Mouse (Mus musculus) CH12.LX (cell line): Measurements from ENCODE around the gene Olfr487. TPM values are rescaled to one million over a fixed set of nuclear protein-coding genes. Genes with fewer than 3 reads are reported as not detected.
"Not testable (repeated sequence)": the region's sequence is repeated elsewhere in the genome, so short reads cannot be mapped to it uniquely, and the experiment has no call there.

Source experiments
- DNase-seq: peaks from one replicate; pipeline ENCODE4 v3.0.0-alpha.2; 2013; ENCODE audit errors: extremely low read depth
- H3K27ac ChIP-seq: 2 replicates; pipeline ENCODE4 v1.5.1; 2012; ENCODE audit warnings: low read depth, mild to moderate bottlenecking, control low read depth, moderate library complexity; ENCODE audit not compliant: insufficient read depth
- H3K27me3 ChIP-seq: replicated peaks from 2 replicates; pipeline ENCODE3; 2012; ENCODE audit warnings: inconsistent platforms
- H3K36me3 ChIP-seq, 2 experiments: replicated peaks in 1 of 2; 2 replicates each; pipeline versions ENCODE3 to v1.6.1; 2012; ENCODE audit warnings: inconsistent platforms in 1 of 2, low read length in 1 of 2, mild to moderate bottlenecking in 1 of 2, mixed read lengths in 1 of 2, moderate library complexity in 1 of 2; ENCODE audit not compliant: control insufficient read depth in 1 of 2, insufficient read depth in 1 of 2
- H3K4me1 ChIP-seq, 2 experiments: 2 replicates each; pipeline ENCODE4 v1.6.1; 2012; ENCODE audit warnings: inconsistent platforms in 1 of 2, moderate library complexity in 1 of 2; ENCODE audit not compliant: insufficient read depth in 2 of 2, control insufficient read depth in 1 of 2
- H3K4me2 ChIP-seq: 2 replicates; pipeline ENCODE4 v1.6.1; 2012; ENCODE audit warnings: low read depth, mild to moderate bottlenecking, control low read depth; ENCODE audit not compliant: poor library complexity, insufficient read depth, severe bottlenecking
- H3K4me3 ChIP-seq, 3 experiments: fragments of 150-350 bp in 1 of 3; sonication (generic) in 1 of 3; replicated peaks in 1 of 3; 2 replicates each; pipeline versions ENCODE3 to v1.5.1; 2011 to 2012; ENCODE audit warnings: low read depth in 2 of 3, low read length in 2 of 3, mild to moderate bottlenecking in 2 of 3, moderate library complexity in 2 of 3, control low read depth in 1 of 3, improper control_type of control experiment in 1 of 3, inconsistent platforms in 1 of 3, mixed read lengths in 1 of 3; ENCODE audit not compliant: poor library complexity in 1 of 3
- H3K79me2 ChIP-seq: replicated peaks from 2 replicates; pipeline ENCODE4 v1.6.1; 2012; ENCODE audit warnings: mild to moderate bottlenecking, moderate library complexity; ENCODE audit not compliant: control insufficient read depth, poor library complexity, insufficient read depth, severe bottlenecking; ENCODE audit errors: extremely low read depth
- H3K9ac ChIP-seq: 2 replicates; pipeline ENCODE4 v1.6.1; 2012; ENCODE audit warnings: low read depth, mild to moderate bottlenecking, control low read depth, moderate library complexity; ENCODE audit not compliant: insufficient read depth
- H3K9me3 ChIP-seq: replicated peaks from 2 replicates; pipeline ENCODE3; 2012; ENCODE audit warnings: low read length, inconsistent platforms, mixed read lengths
- CHD2 ChIP-seq: IDR thresholded peaks from 2 replicates; pipeline ENCODE4 v1.6.1; 2011; ENCODE audit warnings: low read length, improper control_type of control experiment
- E2F4 ChIP-seq: IDR thresholded peaks from 2 replicates; pipeline ENCODE4 v1.6.1; 2011; ENCODE audit warnings: low read depth, low read length, improper control_type of control experiment; ENCODE audit not compliant: insufficient replicate concordance
- GABPA ChIP-seq: IDR thresholded peaks from 2 replicates; pipeline ENCODE4 v1.6.1; 2012; ENCODE audit warnings: low read depth, low read length, improper control_type of control experiment, inconsistent platforms; ENCODE audit not compliant: insufficient replicate concordance
- JUND ChIP-seq: conservative IDR thresholded peaks from 2 replicates; pipeline ENCODE4 v1.6.1; 2011; ENCODE audit warnings: low read depth, low read length, improper control_type of control experiment
- MAFK ChIP-seq: IDR thresholded peaks from 2 replicates; pipeline ENCODE4 v1.6.1; 2011; ENCODE audit warnings: low read length, improper control_type of control experiment; ENCODE audit not compliant: insufficient replicate concordance
- MEF2A ChIP-seq: IDR thresholded peaks from 2 replicates; pipeline ENCODE4 v1.6.1; 2014; ENCODE audit warnings: low read depth, mild to moderate bottlenecking, inconsistent platforms, low read length, improper control_type of control experiment, borderline replicate concordance
- MYC ChIP-seq: IDR thresholded peaks from 2 replicates; pipeline ENCODE4 v1.6.1; 2011; ENCODE audit warnings: low read depth, mild to moderate bottlenecking, improper control_type of control experiment, low read length
- NELFE ChIP-seq: IDR thresholded peaks from 2 replicates; pipeline ENCODE4 v1.6.1; 2011; ENCODE audit warnings: low read depth, low read length, improper control_type of control experiment
- NRF1 ChIP-seq: IDR thresholded peaks from 2 replicates; pipeline ENCODE4 v1.6.1; 2014; ENCODE audit warnings: low read depth, mild to moderate bottlenecking, inconsistent platforms, low read length, improper control_type of control experiment, moderate library complexity
- POLR2AphosphoS2 ChIP-seq: IDR thresholded peaks from 2 replicates; pipeline ENCODE4 v1.6.1; 2011; ENCODE audit warnings: low read depth, low read length, improper control_type of control experiment
- RAD21 ChIP-seq: IDR thresholded peaks from 2 replicates; pipeline ENCODE4 v1.6.1; 2011; ENCODE audit warnings: low read depth, mild to moderate bottlenecking, low read length, improper control_type of control experiment, moderate library complexity
- TBP ChIP-seq: conservative IDR thresholded peaks from 2 replicates; pipeline ENCODE4 v1.6.1; 2011; ENCODE audit warnings: low read depth, low read length, improper control_type of control experiment
- UBTF ChIP-seq: IDR thresholded peaks from 2 replicates; pipeline ENCODE4 v1.6.1; 2012; ENCODE audit warnings: low read depth, mild to moderate bottlenecking, inconsistent platforms, low read length, improper control_type of control experiment, moderate library complexity
- ZMIZ1 ChIP-seq: IDR thresholded peaks from 2 replicates; pipeline ENCODE4 v1.6.1; 2012; ENCODE audit warnings: low read depth, mild to moderate bottlenecking, inconsistent platforms, low read length, improper control_type of control experiment
- dilution Hi-C: fragments of 300-500 bp; cut with MboI; formaldehyde crosslinking; loops from 2 replicates; pipeline ENCODE4 v1.14.3; 2020; ENCODE audit warnings: low sequenced_read_pairs; ENCODE audit not compliant: extremely low pct_unique_long_range_greater_than_20kb, extremely low pct_ligation_motif_present
- in situ Hi-C: fragments of 300-500 bp; cut with MboI; formaldehyde crosslinking; loops from 3 replicates; pipeline ENCODE4 v1.14.3; 2019; ENCODE audit warnings: low sequenced_read_pairs, low pct_ligation_motif_present, low pct_unique_long_range_greater_than_20kb, mixed read lengths
- polyA plus RNA-seq: library from polyadenylated mRNA; unstranded; fragments of >175 nt; gene quantifications from 2 replicates; pipeline ENCODE4 v1.2.1, GENCODE M21; 2012; ENCODE audit warnings: low read depth; ENCODE audit not compliant: insufficient read length
- total RNA-seq, 2 experiments: library from RNA; depleted of rRNA; stranded (reverse); fragments of 300-350 nt in 1 of 2; fragments of >200 nt in 1 of 2; gene quantifications; 2 replicates each; pipeline ENCODE4 v1.2.3; 2012 to 2014

The Olfr487 gene
- total and polyA plus RNA-seq, 3 experiments = not detected

- H3K79me2 ChIP-seq, H3K27ac ChIP-seq, dilution Hi-C loops, H3K4me1 ChIP-seq, DNase-seq, in situ Hi-C loops, H3K27me3 ChIP-seq, H3K36me3 ChIP-seq, H3K9ac ChIP-seq, H3K9me3 ChIP-seq, H3K4me2 ChIP-seq, H3K4me3 ChIP-seq: not testable (repeated sequence)
These were observed 41.8 kb downstream of the Olfr487 start, which contains the start of gene Olfr486 for GRCm38 (mm10) chr7:108172642-108173041. TSS of gene Olfr486 (minus strand) at chr7:108172742.

DNA sequence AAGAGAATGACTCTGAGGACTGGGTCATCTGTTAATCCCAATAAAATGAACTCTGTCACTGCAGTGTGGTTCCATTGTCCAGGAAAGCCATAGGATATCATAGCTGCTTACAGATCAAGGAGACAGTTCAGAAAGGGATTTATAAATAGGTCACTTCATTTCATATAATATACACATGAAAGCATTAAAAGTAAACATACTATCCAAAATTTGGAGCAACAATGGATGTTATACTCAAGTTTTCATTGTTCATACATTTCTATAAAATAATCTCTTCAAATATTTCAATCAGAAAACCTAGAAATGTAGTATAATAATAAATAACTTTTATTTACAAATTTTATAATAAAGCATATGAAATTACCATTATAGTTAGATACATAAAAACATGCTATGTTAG lies 54.7 kb downstream of the Olfr487 start, which contains the start of gene Olfr485:
Gene Olfr485, minus strand, starts transcription at position 101 of the 400 bp plus-strand sequence.
- Histone ChIP-seq H3K9ac (no peak within 1 kb of the TSS), H3K4me2 (no peak within 1 kb of the TSS), H3K79me2 (no peaks in the 10 kb centered on the region), H3K27ac (no peak within 1 kb of the TSS), H3K4me1 (no peaks in the 10 kb centered on the region), H3K27me3 (peaks cover 3% of the 10 kb centered on the region), H3K4me3 (no peak within 1 kb of the TSS), H3K9me3 (no peaks in the 10 kb centered on the region)
- in situ Hi-C loops = no loop called here
- TF ChIP-seq POLR2AphosphoS2 = no peak
- TF ChIP-seq E2F4 = no peak
- no peak for TF ChIP-seq MYC
- TF ChIP-seq UBTF = no peak
- no peak for TF ChIP-seq MEF2A
- no peak for TF ChIP-seq GABPA
- no peak for TF ChIP-seq NRF1
- TF ChIP-seq JUND = no peak
- TF ChIP-seq NELFE = no peak
- TF ChIP-seq ZMIZ1 = no peak
- no peak for TF ChIP-seq CHD2
- TF ChIP-seq TBP = no peak
- TF ChIP-seq RAD21 = no peak
- TF ChIP-seq MAFK = no peak
- TF ChIP-seq, all 38 proteins: peak for 0
- dilution Hi-C loops = no loop called here
- no peak for DNase-seq
- H3K36me3 ChIP-seq = no peaks in the 10 kb centered on the region

Other genes with a start within 250 kb of the Olfr487 start
- not detected in 2 replicates for gene Olfr476, start 249.8 kb downstream of the Olfr487 start, total RNA-seq (2012; rRNA removed)
- not detected in 2 replicates for gene Olfr476, start 249.8 kb downstream of the Olfr487 start, total RNA-seq (2014; rRNA removed)
- gene Olfr476, start 249.8 kb downstream of the Olfr487 start, polyA plus RNA-seq = not detected in 2 replicates
- gene Olfr477, start 227.9 kb downstream of the Olfr487 start, total RNA-seq (2012; rRNA removed) = not detected in 2 replicates
- gene Olfr477, start 227.9 kb downstream of the Olfr487 start, total RNA-seq (2014; rRNA removed) = not detected in 2 replicates
- gene Olfr477, start 227.9 kb downstream of the Olfr487 start, polyA plus RNA-seq = not detected in 2 replicates
- not detected in 2 replicates for gene Olfr478, start 180.6 kb downstream of the Olfr487 start, total RNA-seq (2012; rRNA removed)
- not detected in 2 replicates for gene Olfr478, start 180.6 kb downstream of the Olfr487 start, total RNA-seq (2014; rRNA removed)
- gene Olfr478, start 180.6 kb downstream of the Olfr487 start, polyA plus RNA-seq = not detected in 2 replicates
- not detected in 2 replicates for gene Olfr479, start 163.9 kb downstream of the Olfr487 start, total RNA-seq (2012; rRNA removed)
- not detected in 2 replicates for gene Olfr479, start 163.9 kb downstream of the Olfr487 start, total RNA-seq (2014; rRNA removed)
- gene Olfr479, start 163.9 kb downstream of the Olfr487 start, polyA plus RNA-seq = not detected in 2 replicates
- not detected in 2 replicates for gene Olfr480, start 147.3 kb downstream of the Olfr487 start, total RNA-seq (2012; rRNA removed)
- not detected in 2 replicates for gene Olfr480, start 147.3 kb downstream of the Olfr487 start, total RNA-seq (2014; rRNA removed)
- gene Olfr480, start 147.3 kb downstream of the Olfr487 start, polyA plus RNA-seq = not detected in 2 replicates
- gene Olfr481, start 134.8 kb downstream of the Olfr487 start, total RNA-seq (2012; rRNA removed) = not detected in 2 replicates
- not detected in 2 replicates for gene Olfr481, start 134.8 kb downstream of the Olfr487 start, total RNA-seq (2014; rRNA removed)
- gene Olfr481, start 134.8 kb downstream of the Olfr487 start, polyA plus RNA-seq = not detected in 2 replicates
- gene Olfr482, start 117.0 kb downstream of the Olfr487 start, total RNA-seq (2012; rRNA removed) = not detected in 2 replicates
- gene Olfr482, start 117.0 kb downstream of the Olfr487 start, total RNA-seq (2014; rRNA removed) = 0.50 and 0.59 TPM in 2 replicates
- gene Olfr482, start 117.0 kb downstream of the Olfr487 start, polyA plus RNA-seq = not detected in 2 replicates
- gene Olfr483, start 113.8 kb downstream of the Olfr487 start, total RNA-seq (2012; rRNA removed) = not detected in 2 replicates
- not detected in 2 replicates for gene Olfr483, start 113.8 kb downstream of the Olfr487 start, total RNA-seq (2014; rRNA removed)
- not detected in 2 replicates for gene Olfr483, start 113.8 kb downstream of the Olfr487 start, polyA plus RNA-seq
- not detected in 2 replicates for gene Olfr484, start 87.2 kb downstream of the Olfr487 start, total RNA-seq (2012; rRNA removed)
- gene Olfr484, start 87.2 kb downstream of the Olfr487 start, total RNA-seq (2014; rRNA removed) = not detected in 2 replicates
- gene Olfr484, start 87.2 kb downstream of the Olfr487 start, polyA plus RNA-seq = not detected in 2 replicates
- not detected in 2 replicates for gene Olfr485, start 54.8 kb downstream of the Olfr487 start, total RNA-seq (2012; rRNA removed)
- not detected in 2 replicates for gene Olfr485, start 54.8 kb downstream of the Olfr487 start, total RNA-seq (2014; rRNA removed)
- not detected in 2 replicates for gene Olfr485, start 54.8 kb downstream of the Olfr487 start, polyA plus RNA-seq
- not detected in 2 replicates for gene Olfr486, start 41.9 kb downstream of the Olfr487 start, total RNA-seq (2012; rRNA removed)
- gene Olfr486, start 41.9 kb downstream of the Olfr487 start, total RNA-seq (2014; rRNA removed) = not detected in 2 replicates
- gene Olfr486, start 41.9 kb downstream of the Olfr487 start, polyA plus RNA-seq = not detected in 2 replicates
- not detected in 2 replicates for gene Olfr488, start 43.7 kb upstream of the Olfr487 start, total RNA-seq (2012; rRNA removed)
- gene Olfr488, start 43.7 kb upstream of the Olfr487 start, total RNA-seq (2014; rRNA removed) = not detected in 2 replicates
- gene Olfr488, start 43.7 kb upstream of the Olfr487 start, polyA plus RNA-seq = not detected in 2 replicates
- not detected in 2 replicates for gene Olfr490, start 74.3 kb upstream of the Olfr487 start, total RNA-seq (2012; rRNA removed)
- not detected in 2 replicates for gene Olfr490, start 74.3 kb upstream of the Olfr487 start, total RNA-seq (2014; rRNA removed)
- gene Olfr490, start 74.3 kb upstream of the Olfr487 start, polyA plus RNA-seq = not detected in 2 replicates
- not detected in 2 replicates for gene Olfr491, start 98.8 kb upstream of the Olfr487 start, total RNA-seq (2012; rRNA removed)
- gene Olfr491, start 98.8 kb upstream of the Olfr487 start, total RNA-seq (2014; rRNA removed) = not detected in 2 replicates
- not detected in 2 replicates for gene Olfr491, start 98.8 kb upstream of the Olfr487 start, polyA plus RNA-seq
- gene Olfr492, start 109.0 kb upstream of the Olfr487 start, total RNA-seq (2012; rRNA removed) = not detected in 2 replicates
- gene Olfr492, start 109.0 kb upstream of the Olfr487 start, total RNA-seq (2014; rRNA removed) = not detected in 2 replicates
- gene Olfr492, start 109.0 kb upstream of the Olfr487 start, polyA plus RNA-seq = not detected in 2 replicates
- not detected in 2 replicates for gene Olfr493, start 132.3 kb upstream of the Olfr487 start, total RNA-seq (2012; rRNA removed)
- gene Olfr493, start 132.3 kb upstream of the Olfr487 start, total RNA-seq (2014; rRNA removed) = not detected in 2 replicates
- gene Olfr493, start 132.3 kb upstream of the Olfr487 start, polyA plus RNA-seq = not detected in 2 replicates
- not detected in 2 replicates for gene Olfr494, start 150.7 kb upstream of the Olfr487 start, total RNA-seq (2012; rRNA removed)
- gene Olfr494, start 150.7 kb upstream of the Olfr487 start, total RNA-seq (2014; rRNA removed) = not detected in 2 replicates
- gene Olfr494, start 150.7 kb upstream of the Olfr487 start, polyA plus RNA-seq = not detected in 2 replicates
- gene Olfr495, start 178.5 kb upstream of the Olfr487 start, total RNA-seq (2012; rRNA removed) = not detected in 2 replicates
- not detected in 2 replicates for gene Olfr495, start 178.5 kb upstream of the Olfr487 start, total RNA-seq (2014; rRNA removed)
- not detected in 2 replicates for gene Olfr495, start 178.5 kb upstream of the Olfr487 start, polyA plus RNA-seq
- gene Olfr497, start 205.8 kb upstream of the Olfr487 start, total RNA-seq (2012; rRNA removed) = not detected in 2 replicates
- gene Olfr497, start 205.8 kb upstream of the Olfr487 start, total RNA-seq (2014; rRNA removed) = not detected in 2 replicates
- not detected in 2 replicates for gene Olfr497, start 205.8 kb upstream of the Olfr487 start, polyA plus RNA-seq